Mouse (Mus musculus) ES-CJ7 (cell line): ENCODE data around the gene Krt16.

Experiments
- DNase-seq: peaks from one replicate; pipeline ENCODE4 v3.0.0; 2011; ENCODE audit warnings: low read depth, low spot score

Gene Krt16

DNA sequence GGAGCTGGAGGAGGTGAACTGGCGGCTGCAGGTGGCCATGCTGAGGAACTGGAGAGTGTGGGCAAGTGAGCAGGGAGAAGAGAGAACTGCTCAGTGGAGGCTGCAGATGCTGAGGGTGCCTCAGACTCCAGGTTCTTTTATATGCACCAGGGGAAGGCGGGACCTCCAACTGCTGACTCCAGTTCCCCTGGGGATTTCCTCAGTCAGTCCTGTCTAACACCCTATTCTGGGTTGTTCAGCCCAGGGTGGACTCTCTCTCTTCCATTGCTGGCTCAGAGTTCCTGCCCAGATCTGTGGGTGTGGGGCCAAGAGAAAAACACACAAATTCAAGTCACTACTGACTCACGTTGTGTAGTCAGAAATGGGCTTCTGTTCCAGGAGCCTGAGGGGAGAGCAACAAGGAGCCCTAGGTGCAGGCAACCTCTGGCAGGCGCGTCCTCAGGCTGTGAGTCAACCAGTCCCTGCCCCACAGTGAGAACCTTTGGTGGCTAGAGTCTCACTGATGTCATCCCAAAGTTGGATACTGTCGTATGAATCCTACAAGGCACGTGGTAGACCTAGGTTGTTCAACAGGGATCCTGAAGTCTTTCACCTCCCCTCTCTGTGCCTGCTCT lies at the start of gene Krt16:
TSS of gene Krt16 (minus strand) at position 51 of the 614 bp plus-strand sequence.
- DNase-seq = no peak

DNA sequence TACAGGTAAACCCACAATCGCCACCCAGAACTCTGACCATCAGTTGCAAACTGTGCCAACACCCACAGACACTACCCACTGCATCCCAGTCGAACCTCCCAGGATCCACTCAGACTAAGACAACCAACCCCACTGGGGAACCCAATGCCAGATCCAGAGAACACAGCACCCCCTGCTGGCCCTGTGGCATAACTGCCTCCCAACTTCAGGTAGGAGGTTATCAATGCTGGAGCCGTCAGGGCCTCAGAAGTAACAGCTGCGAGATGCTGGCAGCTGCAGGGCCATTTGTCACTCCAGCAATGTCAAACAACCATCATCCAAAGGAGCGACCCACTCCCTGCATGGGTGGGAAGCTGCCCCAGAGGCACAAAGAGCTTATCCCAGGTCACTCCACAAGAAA lies 49.1 kb upstream of the Krt16 start:
- DNase-seq = peak; percentile 76

DNA sequence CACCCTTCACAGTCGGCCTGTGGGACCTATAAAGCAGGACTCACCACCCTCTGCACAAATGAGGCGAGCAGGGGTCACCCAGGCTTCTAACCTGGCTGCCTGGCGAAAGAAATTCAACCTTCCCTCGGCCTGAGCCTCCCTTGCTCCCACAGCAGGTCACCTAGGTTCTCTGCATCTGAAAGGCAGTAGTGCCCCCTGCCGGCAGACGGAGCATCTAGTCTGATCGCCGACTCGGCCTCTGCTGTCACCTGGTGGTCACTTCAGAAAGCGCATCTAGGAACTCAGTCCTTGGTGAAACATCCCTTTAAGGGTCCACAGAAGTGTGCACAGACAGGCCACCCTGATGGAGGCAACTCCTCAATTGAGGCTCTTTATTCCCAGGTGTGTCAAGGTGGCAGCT lies 46.6 kb upstream of the Krt16 start:
- peak; percentile 91 for DNase-seq

DNA sequence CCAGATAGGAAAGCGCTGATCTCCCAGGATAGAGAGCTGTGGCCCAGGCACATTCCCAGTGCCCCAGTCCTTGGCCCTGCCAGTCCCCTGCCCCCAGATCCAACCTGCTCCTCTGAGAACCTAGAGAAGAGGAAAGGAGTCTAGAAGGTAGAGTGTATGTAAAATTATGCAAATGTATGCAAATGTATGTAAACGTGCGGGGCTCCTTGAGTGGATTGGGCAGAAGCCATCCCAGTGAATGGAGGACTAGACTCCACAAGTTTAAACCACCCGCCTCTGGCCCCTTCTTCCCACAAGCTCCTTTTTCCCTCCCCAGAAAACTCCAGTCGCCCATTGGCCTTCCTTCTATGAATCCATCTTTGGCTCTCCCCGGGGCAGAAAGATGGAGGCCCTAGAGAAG lies 44.2 kb upstream of the Krt16 start:
- DNase-seq = peak; percentile 71

DNA sequence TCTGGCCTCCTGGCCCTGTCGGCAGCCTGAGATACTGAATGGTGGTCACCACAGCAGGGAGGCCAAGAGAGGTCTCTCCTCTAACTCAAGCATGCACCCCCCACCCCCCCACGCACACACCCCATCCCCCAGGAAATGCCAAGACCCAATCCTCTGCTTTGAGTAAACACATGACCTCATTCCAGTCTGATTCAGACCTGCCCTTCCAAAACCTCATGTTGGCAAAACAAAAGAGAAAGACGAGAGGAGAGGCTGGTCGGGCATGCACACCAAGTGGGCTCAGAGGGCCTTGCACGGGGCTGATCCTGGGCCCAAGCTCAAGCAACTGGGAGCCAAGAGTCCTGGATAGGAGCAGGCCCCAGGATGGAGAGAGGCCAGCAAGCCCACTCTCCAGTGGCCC lies 41.5 kb upstream of the Krt16 start:
- DNase-seq = no peak

DNA sequence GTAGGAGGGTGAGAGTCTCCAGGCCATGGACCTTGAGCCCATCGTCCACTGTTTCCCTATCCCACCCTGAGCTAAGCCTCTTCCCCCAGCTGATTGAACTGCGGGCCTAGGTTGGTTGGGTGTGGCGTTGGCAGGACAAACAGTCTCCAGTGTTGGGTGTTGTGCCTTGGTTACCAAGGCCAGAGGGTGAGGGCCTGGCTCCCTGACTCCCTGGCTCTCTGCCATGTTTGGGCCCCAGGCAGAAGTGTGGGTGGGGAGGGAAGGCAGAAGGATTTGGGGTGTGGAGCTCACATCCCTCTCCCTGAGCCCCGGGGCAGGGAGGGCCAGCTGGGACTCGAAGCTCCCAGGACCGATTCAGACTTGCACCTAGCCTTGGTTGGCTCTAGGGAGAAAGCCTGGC lies 40.2 kb upstream of the Krt16 start:
- no peak for DNase-seq

DNA sequence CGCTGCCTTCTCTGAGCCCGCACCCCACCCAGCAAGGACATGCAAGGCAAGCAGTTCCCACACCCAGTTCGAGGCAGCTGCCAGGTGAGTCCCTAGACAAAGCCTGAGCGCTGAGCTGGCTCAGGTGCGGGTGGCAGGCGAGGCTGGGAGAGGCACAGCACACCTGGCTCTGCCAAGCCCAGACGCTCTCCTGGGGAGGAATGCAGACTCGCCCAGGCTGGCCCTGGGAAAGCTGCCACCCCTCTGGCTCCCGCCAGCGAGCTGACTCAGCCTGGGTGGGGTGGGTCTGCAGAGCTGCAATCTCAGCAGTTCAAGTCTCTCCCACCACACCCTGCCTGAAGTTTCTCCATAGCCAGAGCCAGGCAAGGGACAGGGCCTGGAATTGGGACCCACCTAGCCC lies 38.3 kb upstream of the Krt16 start:
- DNase-seq = peak; percentile 67

DNA sequence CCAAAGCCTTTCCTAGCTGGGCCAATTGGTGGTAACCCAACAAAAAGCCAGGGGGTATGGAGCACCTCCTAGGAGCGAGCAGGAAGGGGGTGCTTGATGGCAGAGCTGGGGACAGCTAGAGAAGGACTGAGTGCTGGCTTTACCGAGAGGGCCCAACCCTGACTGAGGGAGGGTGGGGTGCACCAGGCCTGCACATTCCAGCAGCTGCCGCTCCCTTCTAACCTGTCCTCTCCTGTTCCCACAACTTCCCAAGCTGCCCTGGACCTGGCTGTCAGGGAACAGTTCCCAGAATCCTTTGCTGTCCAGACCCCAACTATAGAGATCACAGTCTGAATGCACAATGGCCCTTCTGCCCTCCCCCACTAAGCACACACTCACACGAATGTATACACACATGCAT lies 36.3 kb upstream of the Krt16 start:
- DNase-seq = peak; percentile 78

DNA sequence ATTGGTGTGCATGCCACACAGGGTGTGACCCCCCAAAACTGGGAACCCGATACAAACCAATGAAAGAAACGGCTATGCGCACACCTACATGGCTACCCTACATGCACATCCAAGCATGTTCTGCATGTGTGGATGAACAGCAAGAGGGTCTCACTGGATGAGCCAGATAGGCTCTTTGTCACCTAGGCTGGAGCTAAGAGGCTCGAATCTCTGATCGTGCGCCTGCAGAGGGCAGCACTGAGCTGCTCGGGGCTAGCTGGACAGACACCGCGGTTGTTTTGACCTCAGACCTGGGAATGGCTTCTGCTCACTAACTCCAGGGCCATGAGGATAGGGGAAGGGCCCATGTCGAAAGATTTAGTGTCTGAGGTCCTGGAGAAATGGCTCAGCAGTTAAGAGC lies 33.8 kb upstream of the Krt16 start:
- DNase-seq = peak; percentile 91

DNA sequence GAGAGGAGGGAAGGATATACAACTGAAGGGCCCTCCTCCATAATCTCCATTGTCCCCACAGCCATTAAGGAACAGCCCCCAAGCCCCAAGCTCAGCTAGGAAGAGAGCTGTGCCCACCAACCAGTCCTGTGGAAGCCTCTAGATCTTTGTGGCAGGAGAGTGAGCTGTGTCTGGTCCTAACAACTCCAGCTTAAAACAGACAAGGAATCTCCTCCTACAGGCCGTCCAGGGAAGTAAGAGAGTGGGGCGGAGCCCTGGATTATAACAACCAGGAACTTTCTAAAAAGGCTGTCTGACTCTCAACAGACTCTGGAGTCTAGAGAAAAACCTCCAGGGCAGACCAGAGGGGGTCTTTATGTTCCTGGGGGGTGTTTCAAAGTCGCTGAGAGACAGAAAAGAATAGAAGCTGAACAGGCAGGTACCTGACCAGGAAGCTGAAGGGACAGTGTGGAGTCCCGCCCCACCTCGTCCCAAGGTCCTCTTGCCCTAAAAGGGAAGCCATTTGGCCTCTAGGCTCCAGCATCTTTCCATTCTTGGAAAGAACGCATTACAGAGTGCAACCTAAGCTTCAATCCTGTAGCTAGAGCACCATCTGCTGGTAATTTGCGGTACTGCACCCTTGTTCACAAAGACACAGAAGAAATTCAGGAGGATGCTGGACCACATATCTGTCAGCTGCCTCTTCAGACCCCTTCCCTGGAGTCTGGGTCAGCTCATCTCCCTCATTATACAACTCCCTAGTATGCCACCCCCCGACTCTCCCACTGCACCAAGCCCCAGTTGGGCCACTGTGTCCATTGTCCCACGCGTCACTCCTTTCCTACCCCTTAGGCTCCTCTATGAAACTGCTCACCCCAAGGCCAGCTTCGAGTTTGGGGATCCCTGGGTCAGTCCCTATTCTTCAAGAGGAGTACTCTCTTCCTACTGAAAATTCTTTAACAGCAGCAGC lies 33.2 kb upstream of the Krt16 start:
- DNase-seq = peak; percentile 95

DNA sequence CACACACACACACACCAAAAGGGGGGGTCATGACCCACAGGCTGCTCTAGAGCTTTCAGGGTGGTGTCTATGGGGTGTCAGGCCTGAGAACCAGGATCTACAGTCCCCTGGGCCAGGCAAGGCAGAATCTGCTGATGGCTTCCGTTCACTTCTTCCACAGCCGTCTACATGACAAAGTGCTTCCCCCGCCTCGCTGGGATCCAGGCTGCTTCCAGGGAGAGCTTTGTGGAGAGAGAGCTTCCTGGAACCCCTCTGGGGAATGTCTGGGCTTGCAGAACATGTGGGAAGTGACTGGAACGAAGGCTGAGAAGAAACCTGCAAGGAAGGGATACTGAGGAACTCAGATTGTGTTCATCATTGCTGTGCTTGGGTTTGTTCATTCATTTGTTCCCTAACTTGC lies 30.1 kb upstream of the Krt16 start:
- peak; percentile 51 for DNase-seq

DNA sequence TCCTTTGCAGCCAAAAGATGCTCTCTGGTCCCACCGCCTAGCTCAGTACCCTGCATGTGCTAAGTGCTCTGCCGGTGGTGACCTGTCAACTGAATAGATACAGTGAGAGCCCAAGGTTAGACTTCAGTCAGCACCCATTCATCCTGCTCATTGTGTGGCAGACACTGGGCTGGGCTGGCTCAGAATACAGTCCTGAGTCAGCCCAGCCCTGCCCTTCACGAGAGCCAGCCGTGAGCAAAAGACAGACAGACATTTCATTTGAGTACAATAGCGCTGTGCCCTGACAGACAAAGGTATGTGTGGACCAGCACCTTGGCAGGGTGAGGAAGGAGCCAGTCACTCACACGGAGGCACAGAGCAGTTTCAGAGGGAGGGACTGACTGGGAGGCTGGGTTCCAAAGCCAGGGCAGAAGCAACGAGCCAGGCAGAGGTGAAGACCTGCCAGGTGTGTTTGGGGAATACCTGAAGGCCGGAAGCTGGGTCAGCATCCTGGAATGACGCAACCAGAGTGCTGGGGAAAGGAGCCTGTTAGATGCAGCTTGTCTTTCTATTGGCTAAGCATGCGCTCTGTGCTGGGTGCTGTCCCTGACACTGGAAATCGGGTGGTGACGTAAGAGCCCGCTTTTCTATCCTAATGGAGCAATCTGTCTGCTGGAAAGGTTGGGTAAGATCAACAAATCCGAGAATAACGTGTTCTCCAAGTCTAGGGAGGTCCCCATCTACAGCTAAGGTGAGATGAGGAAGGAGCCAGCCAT lies 29.2 kb upstream of the Krt16 start:
- peak; percentile 84 for DNase-seq

DNA sequence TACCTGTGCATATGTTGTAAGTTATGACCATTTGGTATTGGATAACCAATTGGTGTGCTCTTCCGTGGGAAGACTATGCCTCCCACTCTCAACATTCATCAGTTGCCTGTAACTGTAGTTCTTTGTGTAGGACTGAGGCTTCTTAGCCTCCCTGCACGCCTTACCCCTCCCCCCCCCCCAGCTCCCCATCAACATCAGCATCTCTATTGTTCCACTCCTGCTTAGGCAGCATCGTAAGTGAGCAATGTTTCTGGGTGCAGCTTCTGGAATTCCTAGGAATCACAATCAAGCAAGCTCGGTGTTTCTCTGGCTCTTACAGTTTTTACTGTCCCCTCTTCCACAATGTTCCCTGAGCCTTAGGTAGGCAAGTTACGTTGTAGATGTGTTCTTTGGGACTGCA lies 26.8 kb upstream of the Krt16 start:
- peak; percentile 88 for DNase-seq

DNA sequence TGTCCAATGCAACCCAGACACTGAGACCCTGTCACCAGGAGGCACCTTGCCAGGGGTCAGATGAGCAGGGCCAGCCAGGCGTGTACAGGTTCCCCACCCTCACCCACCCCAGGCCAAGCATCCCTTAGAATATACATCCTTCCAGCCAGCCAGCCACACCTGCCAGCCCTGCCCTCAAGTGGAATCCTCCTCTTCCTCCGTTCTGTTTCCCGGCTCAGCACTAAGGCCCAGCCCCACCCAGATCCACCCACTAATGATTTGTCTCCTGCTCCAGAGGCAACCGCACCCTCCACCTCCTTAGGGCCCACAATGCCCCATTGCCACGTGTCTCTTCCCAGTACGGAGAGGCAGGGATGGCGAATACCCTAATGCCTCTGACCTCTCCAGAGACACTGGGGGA lies 26.0 kb upstream of the Krt16 start:
- peak; percentile 93 for DNase-seq

DNA sequence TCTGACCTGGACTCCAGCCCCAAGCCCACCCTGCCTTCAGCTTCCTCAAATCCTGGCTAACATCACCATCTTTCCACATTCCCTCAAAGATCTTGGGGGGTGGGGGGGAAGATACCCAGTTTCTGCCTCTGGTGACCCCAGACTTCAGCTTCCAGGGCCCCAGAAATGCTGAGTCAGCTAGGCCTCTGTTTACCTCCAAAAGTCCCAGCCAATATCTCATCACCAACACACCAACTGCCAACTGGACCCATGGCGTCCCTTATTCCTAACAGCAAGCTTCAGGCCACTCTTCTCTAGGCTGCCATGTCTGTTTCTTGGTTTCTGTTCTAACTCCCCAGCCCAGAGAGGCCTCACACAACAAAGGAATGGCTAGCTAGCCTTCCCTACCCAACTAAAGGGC lies 23.2 kb upstream of the Krt16 start:
- DNase-seq = no peak

DNA sequence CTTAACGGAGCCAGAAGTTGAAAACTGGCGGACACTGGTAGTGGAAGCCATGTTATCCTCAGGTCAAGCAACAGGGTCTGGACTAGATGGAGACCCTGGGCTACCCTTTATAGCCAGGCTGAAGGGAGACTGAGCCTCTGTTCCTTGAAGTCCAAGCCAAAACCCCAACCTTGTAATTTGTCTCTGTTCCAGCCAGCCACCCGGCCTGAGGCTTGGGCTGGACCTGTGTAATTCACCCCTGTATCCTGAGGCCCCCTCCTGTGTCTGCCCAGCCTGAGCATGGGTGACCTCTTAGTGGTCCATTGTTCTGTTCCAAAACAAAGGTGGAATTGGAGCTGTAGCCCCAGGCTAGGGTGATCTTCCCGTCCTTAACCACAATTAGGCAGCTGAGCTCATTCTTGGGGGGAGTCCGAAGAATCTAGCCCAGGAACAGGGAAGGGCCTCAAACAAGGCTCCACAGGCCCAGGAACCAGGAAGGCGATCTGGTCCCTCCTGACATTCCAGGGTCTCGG lies 21.2 kb upstream of the Krt16 start, which contains the start of gene Krt42:
TSS of gene Krt42 (minus strand) at position 51 of the 512 bp plus-strand sequence.
- peak; percentile 49 for DNase-seq

DNA sequence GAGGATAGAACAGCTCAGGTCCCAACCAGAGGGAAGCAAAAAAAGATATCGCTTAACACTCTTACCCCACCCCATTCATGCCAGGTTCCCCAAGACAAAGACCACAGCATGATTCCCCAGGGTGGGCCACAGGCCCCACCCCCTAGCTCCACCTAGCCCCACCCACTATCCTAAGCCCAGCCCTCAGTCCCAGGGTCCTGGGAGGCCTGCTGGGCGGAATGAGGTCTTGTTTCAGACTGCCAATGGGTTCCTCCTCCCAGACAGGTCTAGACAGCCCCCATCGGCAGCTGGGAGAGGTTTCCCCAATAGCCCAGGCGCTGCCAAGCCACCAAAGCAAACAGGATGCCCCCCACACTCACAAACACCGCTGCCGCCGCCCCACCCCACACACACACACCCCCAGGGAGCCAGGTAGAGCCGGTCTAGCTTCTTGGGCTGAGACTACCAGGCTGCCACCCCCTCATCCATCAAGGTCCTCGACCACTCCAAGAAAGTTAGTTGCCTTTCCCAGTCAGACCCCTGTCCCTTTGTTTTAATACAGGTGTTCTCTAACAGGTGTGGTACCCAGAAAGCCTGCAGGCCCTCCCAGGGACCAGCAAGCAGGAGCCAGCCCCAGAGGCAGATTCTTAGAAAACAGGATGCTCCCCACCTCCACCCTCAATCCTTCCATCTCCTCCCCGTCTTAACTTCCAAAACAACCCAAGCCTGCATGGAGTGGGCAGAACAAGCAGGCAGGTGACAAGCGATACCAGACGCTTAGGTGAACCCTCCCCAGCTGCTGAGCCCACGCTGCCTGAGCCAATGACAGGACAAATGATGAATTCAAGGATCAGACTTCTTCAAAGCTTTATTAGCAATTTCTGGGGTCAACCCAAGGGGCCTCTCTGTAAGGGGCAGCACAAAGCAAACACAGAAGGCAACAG lies 13.6 kb upstream of the Krt16 start:
- DNase-seq = peak; percentile 87

DNA sequence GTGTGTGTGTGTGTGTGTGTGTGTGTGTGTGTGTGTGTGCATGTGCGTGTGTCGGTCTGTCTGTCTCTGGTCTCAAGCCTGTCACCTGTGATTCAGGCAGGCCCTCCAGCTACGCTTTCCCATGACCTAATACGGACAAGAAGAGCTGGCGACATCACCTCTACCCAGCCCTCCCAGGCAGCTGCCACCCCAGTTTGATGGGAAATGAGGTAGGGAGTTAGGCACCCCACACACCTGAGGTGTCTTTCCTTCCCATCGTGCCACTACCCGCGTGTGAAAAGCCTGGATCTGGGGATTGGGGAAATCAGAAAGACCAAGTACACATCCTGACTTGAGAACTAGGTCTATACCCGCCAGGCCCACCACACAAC lies 12.5 kb upstream of the Krt16 start:
- DNase-seq = no peak

DNA sequence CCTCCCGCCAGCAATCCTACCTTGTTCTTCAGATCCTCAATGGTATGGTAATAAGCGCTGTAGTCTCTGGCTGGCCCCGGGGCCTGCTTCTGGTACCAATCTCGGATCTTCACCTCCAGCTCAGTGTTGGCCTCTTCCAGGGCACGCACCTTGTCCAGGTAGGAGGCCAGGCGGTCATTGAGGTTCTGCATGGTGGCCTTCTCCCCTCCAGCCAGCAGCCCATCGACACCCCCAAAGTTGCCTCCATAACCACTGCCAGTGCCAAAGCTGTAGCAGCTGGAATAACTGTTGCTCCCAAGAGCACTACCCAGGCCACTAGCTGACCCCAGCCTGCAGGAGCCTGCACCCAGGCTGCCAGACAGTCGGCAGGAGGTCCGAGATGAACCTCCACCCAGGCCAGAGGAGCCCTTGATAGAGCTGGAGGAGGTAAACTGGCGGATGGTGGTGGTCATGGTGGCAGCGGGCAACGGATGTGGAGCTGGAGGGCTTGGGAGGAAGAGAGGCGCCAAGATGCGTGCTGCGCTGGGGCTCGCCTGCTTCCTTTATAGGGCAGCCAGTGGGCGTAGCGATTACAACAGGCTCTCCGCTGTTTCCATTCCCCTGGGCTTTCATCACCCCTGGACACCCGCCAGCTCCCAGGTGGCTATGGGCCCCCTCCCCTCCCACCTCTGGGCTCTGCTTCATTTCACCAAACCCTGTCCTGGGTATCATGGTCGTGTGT lies 12.0 kb upstream of the Krt16 start, which contains the start of gene Krt17:
TSS of gene Krt17 (minus strand) at position 516 of the 721 bp plus-strand sequence.
- DNase-seq = no peak

DNA sequence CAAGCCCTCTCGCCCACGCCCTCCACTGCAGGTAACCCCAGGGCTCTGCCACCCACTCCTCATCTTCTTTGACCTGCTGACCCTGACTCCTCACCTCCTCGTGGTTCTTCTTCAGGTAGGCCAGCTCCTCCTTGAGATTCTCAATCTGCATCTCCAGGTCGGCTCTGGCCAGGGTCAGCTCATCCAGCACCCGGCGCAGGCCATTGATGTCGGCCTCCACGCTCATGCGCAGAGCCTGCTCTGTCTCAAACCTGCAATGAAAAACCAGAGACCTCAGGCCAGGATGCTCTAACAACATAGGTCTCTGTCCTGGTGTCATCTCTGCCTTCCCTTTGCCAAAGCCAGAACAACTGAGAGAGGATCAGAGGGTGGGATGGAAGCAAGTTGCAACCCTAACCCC lies 10.4 kb upstream of the Krt16 start:
- DNase-seq = no peak
